Mouse (Mus musculus) CH12.LX (cell line): Measurements from ENCODE around the gene Crkl.

Source experiments
- CTCF ChIP-seq, 2 experiments: IDR thresholded peaks in 1 of 2; conservative IDR thresholded peaks in 1 of 2; 2 replicates each; pipeline ENCODE4 v1.5.1; 2011 to 2012; ENCODE audit warnings: low read depth in 2 of 2, low read length in 2 of 2, improper control_type of control experiment in 1 of 2, inconsistent platforms in 1 of 2, mild to moderate bottlenecking in 1 of 2, moderate library complexity in 1 of 2
- E2F4 ChIP-seq: IDR thresholded peaks from 2 replicates; pipeline ENCODE4 v1.6.1; 2011; ENCODE audit warnings: low read depth, low read length, improper control_type of control experiment; ENCODE audit not compliant: insufficient replicate concordance
- MAX ChIP-seq: IDR thresholded peaks from 2 replicates; pipeline ENCODE4 v1.6.1; 2011; ENCODE audit warnings: low read length, improper control_type of control experiment
- MEF2A ChIP-seq: IDR thresholded peaks from 2 replicates; pipeline ENCODE4 v1.6.1; 2014; ENCODE audit warnings: low read depth, mild to moderate bottlenecking, inconsistent platforms, low read length, improper control_type of control experiment, borderline replicate concordance

- TF ChIP-seq CTCF (conservative IDR thresholded peaks at IDR 0.05 in 1 of 2, IDR thresholded peaks at IDR 0.05 in 1 of 2; ENCODE audit: low read depth in 2 of 2, low read length in 2 of 2): peak; percentile 86 to 91; a peak in 3 of 4 replicates
- no peak for TF ChIP-seq MEF2A
- peak; percentile 15; the same call in 1 of the 2 replicates for TF ChIP-seq MAX
- TF ChIP-seq E2F4: no peak
These were observed 48.9 kb upstream of the Crkl start for GRCm38 (mm10) chr16:17402855-17403254.
